Mouse (Mus musculus) megakaryocyte, embryonic 14.5 days (primary cell): ENCODE data around the gene Tmem108.

Experiments used
- FLI1 ChIP-seq: IDR thresholded peaks from 2 replicates; pipeline ENCODE4 v1.6.1; 2012; ENCODE audit warnings: low read length, inconsistent platforms, mixed read lengths
- GATA1 ChIP-seq: IDR thresholded peaks from 3 replicates; pipeline ENCODE4 v1.6.1; 2012; ENCODE audit warnings: mixed read lengths, low read length, inconsistent platforms, borderline replicate concordance

- no peak for TF ChIP-seq GATA1
- TF ChIP-seq FLI1 = no peak
These were observed 324.5 kb downstream of the Tmem108 start for GRCm38 (mm10) chr9:103437104-103437503.
